Mouse (Mus musculus): ENCODE measurements at regions not wholly inside any gene's neighbourhood (a gene's known extent, or its start where the extent isn't known, plus 50 kb on each side); places are given as distances from the start of the nearest gene placed in this dataset.
A peak's percentile ranks its signal among the peaks of the same experiment; 100 is the strongest.

DNA sequence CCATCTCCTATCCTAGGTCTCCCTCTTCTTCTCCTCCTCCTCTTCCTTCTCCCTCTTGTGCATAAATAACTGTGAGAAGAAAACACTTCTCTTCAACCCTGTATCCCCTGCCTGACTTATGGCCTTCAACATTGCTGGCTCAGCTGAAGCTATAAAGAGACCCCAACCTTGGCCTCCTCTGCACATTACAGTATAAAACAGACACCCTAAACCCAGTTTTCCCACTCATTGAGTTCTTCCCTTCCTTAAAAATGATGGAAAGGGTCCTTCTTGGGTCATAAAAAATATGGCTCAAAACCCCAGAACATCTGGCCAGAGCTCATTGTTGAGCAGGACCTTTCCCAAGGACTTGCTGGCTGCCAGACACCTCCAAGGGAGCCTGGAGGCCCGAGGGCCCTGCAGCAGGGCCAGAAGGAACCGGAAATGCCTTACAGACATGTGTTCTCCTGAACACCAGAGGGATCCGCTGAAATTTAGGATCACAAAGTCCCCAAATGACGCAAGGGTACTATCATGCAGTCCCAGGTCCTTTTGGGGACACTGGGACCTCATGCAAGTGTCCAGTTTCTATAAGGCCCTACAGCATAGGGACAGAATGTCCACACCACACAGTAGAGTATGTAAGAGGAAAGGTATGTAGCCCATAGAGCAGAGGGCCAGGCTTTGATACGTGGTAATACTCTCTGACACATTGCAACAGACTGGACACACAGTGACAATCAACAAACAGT lies 109.9 kb upstream of the Gm14444 start:
- Histone ChIP-seq H3K27ac (replicated peaks) (no peak overlapping the region), H3K36me3 (no peaks in the 10 kb centered on the region), H3K4me2 (replicated peaks) (no peak overlapping the region), H3K4me3 (no peak overlapping the region), H3K4me1 (no peaks in the 10 kb centered on the region), H3K9ac (replicated peaks) (no peak overlapping the region), H3K27me3 (peaks cover 3% of the 10 kb centered on the region; the same call in 1 of the 2 replicates), H3K9me3 (no peaks in the 10 kb centered on the region)
- ATAC-seq (ENCODE audit: low FRiP score, low read depth) = no peak
- WGBS = 84% methylated on average over 5 of the region's 5 CpGs

DNA sequence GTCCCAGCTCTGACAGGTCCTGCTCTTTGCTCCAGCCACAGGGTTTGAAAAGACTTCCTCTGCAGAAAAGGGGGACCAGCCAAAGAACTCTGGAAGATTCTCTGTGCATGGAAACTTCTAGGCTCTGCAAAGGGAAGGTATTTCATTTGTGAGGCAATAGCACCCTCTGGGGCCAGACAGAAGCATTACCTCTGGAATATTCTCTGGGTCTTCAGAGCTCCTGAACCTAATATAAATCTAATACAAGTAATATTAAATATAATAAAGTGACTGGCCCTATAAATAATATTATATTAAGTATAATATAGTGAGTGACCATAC lies 109.4 kb upstream of the Gm14444 start:
- H3K27me3 ChIP-seq = peaks cover 3% of the 10 kb centered on the region; the same call in 1 of the 2 replicates
- no peak for ATAC-seq (ENCODE audit: low FRiP score, low read depth)
- no peaks in the 10 kb centered on the region for H3K9me3 ChIP-seq
- no peak overlapping the region for H3K4me3 ChIP-seq
- H3K4me1 ChIP-seq = no peaks in the 10 kb centered on the region
- no peaks in the 10 kb centered on the region for H3K36me3 ChIP-seq
- no peak overlapping the region for H3K27ac ChIP-seq (replicated peaks)
- H3K9ac ChIP-seq (replicated peaks) = no peak overlapping the region
- H3K4me2 ChIP-seq (replicated peaks) = no peak overlapping the region

DNA sequence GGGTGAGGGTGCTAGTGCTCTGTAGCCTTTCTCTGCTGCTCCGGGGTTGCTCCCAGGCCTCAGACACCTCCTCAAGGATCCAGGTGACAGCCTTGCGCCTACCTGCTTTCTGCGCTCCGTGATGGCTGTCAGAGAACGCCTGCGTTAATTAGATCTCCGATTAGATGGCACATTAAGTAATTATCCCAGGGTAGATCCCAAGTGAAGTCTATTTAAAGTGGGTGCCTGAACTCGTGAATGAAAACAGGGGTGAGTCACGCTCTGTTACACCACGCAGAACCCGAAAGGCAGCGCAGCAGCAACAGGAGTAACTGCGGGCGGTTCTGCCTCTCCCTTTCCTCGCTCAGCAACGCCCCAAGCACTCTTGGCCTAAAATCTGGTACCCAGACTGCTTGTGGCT lies 108.2 kb upstream of the Gm14444 start:
- Histone ChIP-seq H3K4me2 (replicated peaks) (no peak overlapping the region), H3K36me3 (no peaks in the 10 kb centered on the region), H3K4me3 (no peak overlapping the region), H3K9me3 (no peaks in the 10 kb centered on the region), H3K9ac (replicated peaks) (no peak overlapping the region), H3K27ac (replicated peaks) (no peak overlapping the region), H3K27me3 (peaks cover 3% of the 10 kb centered on the region; the same call in 1 of the 2 replicates), H3K4me1 (no peaks in the 10 kb centered on the region)
- no peak for ATAC-seq (ENCODE audit: low FRiP score, low read depth)
- 85% methylated on average over 16 of the region's 16 CpGs for WGBS

DNA sequence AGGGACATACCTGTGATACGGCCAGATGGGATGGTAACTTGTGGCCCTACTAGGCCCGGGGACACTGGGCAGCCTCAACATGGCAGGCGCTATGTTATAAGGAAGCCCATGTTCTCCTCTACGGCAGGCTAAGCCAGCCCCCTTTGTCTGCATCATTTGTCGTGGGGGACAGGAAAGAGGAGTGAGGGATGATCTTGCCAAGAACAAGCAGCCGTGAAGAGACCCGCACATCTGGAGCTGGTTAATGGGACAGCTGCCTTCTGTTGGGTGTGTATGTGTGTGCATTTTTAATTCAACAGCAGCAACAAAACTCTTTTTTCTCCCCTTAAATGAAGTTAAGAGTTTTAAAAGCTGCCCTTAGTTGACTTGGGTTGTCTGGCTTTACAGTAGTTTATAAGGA lies 106.4 kb upstream of the Gm14444 start:
- no peaks in the 10 kb centered on the region for H3K9me3 ChIP-seq
- no peak for ATAC-seq (ENCODE audit: low FRiP score, low read depth)
- no peak overlapping the region for H3K9ac ChIP-seq (replicated peaks)
- no peaks in the 10 kb centered on the region for H3K4me1 ChIP-seq
- no peak overlapping the region for H3K4me2 ChIP-seq (replicated peaks)
- 83% methylated on average over 7 of the region's 7 CpGs for WGBS
- peaks cover 3% of the 10 kb centered on the region; the same call in 1 of the 2 replicates for H3K27me3 ChIP-seq
- no peak overlapping the region for H3K27ac ChIP-seq (replicated peaks)
- no peaks in the 10 kb centered on the region for H3K36me3 ChIP-seq
- no peak overlapping the region for H3K4me3 ChIP-seq

DNA sequence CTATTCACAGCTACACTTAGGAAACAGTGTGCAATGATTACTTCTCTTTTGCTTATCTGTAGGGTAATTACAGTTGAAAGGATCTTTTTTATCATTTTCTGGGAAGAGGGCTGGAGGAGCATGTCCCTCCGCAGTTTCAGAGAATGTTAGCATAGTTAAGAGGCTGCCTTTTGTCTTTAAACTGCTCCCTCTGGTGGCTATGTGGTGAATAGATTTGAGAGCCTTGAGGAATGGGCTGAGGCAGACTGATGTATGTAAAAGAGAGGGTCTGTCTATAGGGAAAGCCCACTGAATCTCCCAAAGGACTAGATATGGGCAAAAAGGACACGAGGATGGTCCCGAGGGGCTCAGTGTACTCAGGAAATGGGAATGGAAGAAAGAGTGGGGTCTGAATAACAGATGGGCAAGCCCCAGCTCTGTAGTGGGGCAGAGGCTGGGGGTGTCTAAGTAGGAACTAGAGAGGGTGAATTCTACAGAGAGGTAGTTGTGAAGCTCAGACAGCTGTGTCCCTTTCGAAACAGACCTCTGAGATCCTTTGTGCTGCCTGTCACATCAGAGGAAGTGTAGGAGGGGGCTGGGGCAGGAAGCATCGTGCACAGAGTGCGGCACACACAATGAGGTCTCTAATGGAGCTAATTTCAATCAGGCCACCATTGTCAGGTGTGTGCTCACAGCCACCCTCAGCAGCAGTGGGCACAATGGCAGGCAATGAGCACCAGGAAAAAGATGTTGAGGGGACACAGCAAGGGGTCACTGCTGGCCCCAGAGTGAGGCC lies 104.0 kb upstream of the Gm14444 start:
- no peak overlapping the region for H3K4me2 ChIP-seq (replicated peaks)
- no peaks in the 10 kb centered on the region for H3K4me1 ChIP-seq
- H3K9me3 ChIP-seq = no peaks in the 10 kb centered on the region
- 53% methylated on average over 6 of the region's 6 CpGs for WGBS
- no peaks in the 10 kb centered on the region; the same call in 1 of the 2 replicates for H3K27me3 ChIP-seq
- no peak overlapping the region for H3K4me3 ChIP-seq
- no peaks in the 10 kb centered on the region for H3K36me3 ChIP-seq
- ATAC-seq (ENCODE audit: low FRiP score, low read depth) = peak; percentile 82
- H3K27ac ChIP-seq (replicated peaks) = no peak overlapping the region
- no peak overlapping the region; the same call in 1 of the 2 replicates for H3K9ac ChIP-seq (replicated peaks)

DNA sequence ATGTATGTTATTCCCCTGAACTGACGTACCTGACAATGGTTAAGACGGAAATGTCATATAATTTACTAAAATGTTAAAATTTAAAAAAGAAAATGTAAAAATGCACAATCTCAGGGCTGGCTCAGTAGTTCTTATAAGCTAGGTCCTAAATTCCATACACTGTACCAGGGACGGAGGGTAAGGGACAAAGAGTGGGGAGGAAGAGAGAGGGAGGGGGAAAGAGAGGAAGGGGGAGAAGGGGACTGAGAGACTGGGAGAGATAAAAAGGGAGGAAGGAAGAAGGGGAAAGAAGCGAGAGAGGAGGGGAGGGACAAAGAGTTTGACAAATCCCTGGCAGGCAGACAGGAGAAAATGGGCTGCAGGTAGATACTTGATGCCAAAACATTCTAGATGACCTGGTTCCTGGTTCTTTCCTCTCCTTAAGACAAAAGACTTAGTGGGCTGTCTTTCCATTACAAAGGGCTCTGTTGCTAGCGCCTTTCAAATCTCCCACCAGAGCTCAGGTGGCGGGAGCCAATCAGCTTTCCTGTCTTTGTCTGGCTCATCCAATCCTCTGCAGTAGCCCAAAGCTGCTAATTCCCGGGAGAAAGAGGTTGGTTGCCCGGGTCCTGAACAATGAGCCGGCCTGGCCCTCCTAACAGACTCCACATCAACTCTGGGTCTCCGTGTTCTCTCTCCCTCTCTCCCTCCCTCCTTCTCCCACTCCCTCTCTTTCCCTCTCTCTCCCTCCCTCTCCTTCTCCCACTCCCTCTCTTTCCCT lies 92.7 kb upstream of the Gm14444 start:
- Histone ChIP-seq H3K27me3 (no peaks in the 10 kb centered on the region), H3K27ac (replicated peaks) (peak overlapping the region; percentile 90), H3K9me3 (no peaks in the 10 kb centered on the region), H3K4me2 (replicated peaks) (peak overlapping the region; percentile 46), H3K36me3 (no peaks in the 10 kb centered on the region), H3K9ac (replicated peaks) (peak overlapping the region; percentile 40; the same call in 1 of the 2 replicates), H3K4me3 (peak overlapping the region; percentile 9), H3K4me1 (peaks cover 27% of the 10 kb centered on the region)
- WGBS = 9% methylated on average over 10 of the region's 10 CpGs
- ATAC-seq (ENCODE audit: low FRiP score, low read depth) = peak; percentile 97

DNA sequence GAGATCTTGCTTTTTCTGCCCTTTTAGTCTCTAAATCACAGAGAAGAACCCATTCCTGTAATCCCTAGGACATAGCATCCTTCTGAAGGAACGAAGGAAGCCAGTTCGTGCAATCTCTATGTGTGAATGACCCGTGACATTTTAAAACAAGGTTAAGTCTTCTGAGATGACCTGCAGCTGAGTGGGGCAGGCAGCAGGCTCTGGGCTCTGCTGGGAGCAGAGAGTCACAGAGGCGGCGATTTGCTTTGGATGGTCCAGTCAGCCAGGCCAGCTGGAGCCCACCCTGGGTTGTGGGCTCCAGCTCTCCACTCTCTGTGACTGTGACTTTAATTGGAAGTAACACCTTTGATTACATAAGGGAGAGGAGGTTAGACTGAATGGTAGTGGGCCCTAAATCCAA lies 92.1 kb upstream of the Gm14444 start:
- peak; percentile 78 for ATAC-seq (ENCODE audit: low FRiP score, low read depth)
- 4% methylated on average over 5 of the region's 5 CpGs for WGBS
- no peaks in the 10 kb centered on the region for H3K9me3 ChIP-seq
- peak overlapping the region; percentile 90 for H3K27ac ChIP-seq (replicated peaks)
- peaks cover 27% of the 10 kb centered on the region for H3K4me1 ChIP-seq
- H3K9ac ChIP-seq (replicated peaks) = peak overlapping the region; percentile 40; the same call in 1 of the 2 replicates
- H3K27me3 ChIP-seq = no peaks in the 10 kb centered on the region
- H3K4me3 ChIP-seq = no peak overlapping the region; the same call in 1 of the 2 replicates
- no peaks in the 10 kb centered on the region for H3K36me3 ChIP-seq
- peak overlapping the region; percentile 46 for H3K4me2 ChIP-seq (replicated peaks)

DNA sequence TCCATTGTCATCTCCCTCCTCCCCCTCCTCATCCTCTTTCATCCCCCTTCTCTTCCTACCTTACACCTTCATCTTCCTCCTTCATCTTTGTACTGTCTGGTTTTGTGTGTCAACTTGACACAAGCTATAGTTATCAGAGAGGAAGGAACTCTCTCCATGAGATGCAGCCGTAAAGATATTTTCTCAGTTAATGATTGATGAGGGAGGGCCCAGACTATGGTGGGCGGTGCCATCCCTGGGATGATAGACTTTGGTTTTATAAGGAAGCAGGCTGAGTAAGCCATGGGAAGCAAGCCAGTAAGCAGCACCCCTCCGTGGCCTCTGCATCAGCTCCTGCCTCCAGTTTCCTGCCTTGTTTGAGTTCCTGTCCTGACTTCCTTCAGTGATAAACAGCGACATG lies 87.8 kb upstream of the Gm14444 start:
- no peak for ATAC-seq (ENCODE audit: low FRiP score, low read depth)
- Histone ChIP-seq H3K36me3 (no peaks in the 10 kb centered on the region), H3K9me3 (no peaks in the 10 kb centered on the region), H3K4me2 (replicated peaks) (no peak overlapping the region), H3K27me3 (no peaks in the 10 kb centered on the region), H3K4me3 (no peak overlapping the region), H3K27ac (replicated peaks) (no peak overlapping the region), H3K9ac (replicated peaks) (no peak overlapping the region), H3K4me1 (peaks cover 22% of the 10 kb centered on the region)
- 82% methylated on average over 4 of the region's 4 CpGs for WGBS

DNA sequence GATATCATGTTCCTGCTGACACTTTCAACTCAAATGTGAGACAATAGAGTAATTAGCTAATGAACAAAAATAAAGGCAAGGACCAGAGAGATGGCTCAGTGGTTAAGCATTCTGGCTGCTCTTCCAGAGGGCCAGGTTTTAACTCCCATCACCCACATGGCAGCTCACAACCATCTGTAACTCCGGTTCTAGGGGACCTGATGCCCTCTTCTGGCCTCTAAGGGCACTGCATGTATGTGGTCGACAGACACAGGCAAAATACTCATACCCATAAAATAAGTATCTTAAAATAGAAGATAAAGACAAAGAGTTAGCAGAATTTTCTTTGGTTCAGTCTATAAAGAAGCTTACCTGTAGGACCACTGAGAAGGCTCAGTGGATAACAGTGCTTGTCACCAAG lies 80.3 kb upstream of the Gm14444 start:
- H3K4me3 ChIP-seq = no peak overlapping the region
- H3K4me2 ChIP-seq (replicated peaks) = no peak overlapping the region
- H3K27ac ChIP-seq (replicated peaks) = no peak overlapping the region
- H3K27me3 ChIP-seq = no peaks in the 10 kb centered on the region
- H3K4me1 ChIP-seq = no peaks in the 10 kb centered on the region
- no peaks in the 10 kb centered on the region for H3K9me3 ChIP-seq
- no peaks in the 10 kb centered on the region for H3K36me3 ChIP-seq
- ATAC-seq (ENCODE audit: low FRiP score, low read depth) = no peak
- WGBS = 76% methylated on average over 2 of the region's 2 CpGs
- H3K9ac ChIP-seq (replicated peaks) = no peak overlapping the region

DNA sequence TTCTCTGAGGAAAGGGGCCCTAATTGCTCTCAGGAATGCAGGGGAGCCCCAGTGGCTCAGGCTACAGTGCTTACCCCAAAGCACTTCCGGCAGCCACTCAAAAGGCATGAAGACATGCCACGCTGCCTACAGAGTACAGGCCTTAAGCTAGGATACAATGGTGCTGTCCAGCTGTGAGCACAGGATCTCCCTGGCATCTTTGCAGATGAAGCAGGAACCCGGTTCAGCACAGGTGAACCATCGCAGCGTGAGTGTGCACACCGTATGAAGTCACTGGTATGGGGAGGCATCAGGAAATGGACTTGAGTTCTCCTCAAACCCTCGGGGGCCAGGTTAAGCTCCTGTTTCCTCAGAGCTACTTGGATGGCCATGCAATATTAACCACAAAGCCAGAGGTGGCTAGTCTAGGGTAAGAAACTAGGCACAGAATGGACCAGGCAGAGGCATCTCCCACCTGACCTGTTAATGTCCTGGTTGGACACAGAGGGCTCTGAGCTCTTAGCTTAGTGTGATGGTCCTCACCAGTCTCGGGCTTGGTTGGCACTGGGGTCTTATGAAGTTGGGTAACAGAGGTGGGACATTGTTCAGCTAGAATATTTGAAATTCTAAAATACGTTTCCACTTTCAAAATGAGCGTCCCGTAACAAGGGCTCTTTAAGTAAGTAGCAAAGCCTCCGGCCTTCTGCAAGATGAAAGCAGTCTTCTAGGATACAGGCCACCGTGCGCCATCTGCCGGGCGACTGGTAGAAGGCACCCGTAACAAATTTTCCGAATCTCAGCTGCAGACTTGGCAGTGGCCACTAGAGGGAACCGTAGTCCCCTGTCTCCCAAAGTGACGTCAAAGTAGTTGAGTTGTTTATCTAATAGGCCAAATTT lies 77.7 kb upstream of the Gm14444 start:
- Histone ChIP-seq H3K9me3 (no peaks in the 10 kb centered on the region), H3K4me1 (no peaks in the 10 kb centered on the region), H3K9ac (replicated peaks) (no peak overlapping the region), H3K4me3 (no peak overlapping the region), H3K27me3 (no peaks in the 10 kb centered on the region), H3K4me2 (replicated peaks) (no peak overlapping the region), H3K36me3 (no peaks in the 10 kb centered on the region), H3K27ac (replicated peaks) (no peak overlapping the region)
- peak; percentile 69 for ATAC-seq (ENCODE audit: low FRiP score, low read depth)
- 37% methylated on average over 20 of the region's 20 CpGs for WGBS

DNA sequence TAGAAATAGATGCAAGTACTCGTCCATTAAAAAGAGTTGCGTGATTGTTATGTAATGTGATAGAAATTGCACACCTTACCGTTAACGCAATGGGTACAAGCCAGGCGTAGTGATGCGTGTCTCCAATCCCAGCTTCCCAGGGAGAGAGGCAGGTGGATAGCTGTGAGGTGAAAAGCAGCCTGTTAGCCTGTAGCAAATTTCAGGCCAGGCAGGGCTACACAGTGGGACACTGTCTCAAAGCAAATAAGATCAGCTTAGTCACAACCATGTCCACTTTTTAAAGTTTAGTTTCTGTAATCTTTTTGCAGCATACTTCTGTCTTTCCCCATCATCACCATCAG lies 77.1 kb upstream of the Gm14444 start:
- no peaks in the 10 kb centered on the region for H3K9me3 ChIP-seq
- H3K9ac ChIP-seq (replicated peaks) = no peak overlapping the region
- 11% methylated on average over 6 of the region's 6 CpGs for WGBS
- no peak overlapping the region for H3K4me2 ChIP-seq (replicated peaks)
- H3K36me3 ChIP-seq = no peaks in the 10 kb centered on the region
- no peaks in the 10 kb centered on the region for H3K4me1 ChIP-seq
- H3K4me3 ChIP-seq = no peak overlapping the region
- no peak overlapping the region for H3K27ac ChIP-seq (replicated peaks)
- peak; percentile 82 for ATAC-seq (ENCODE audit: low FRiP score, low read depth)
- H3K27me3 ChIP-seq = no peaks in the 10 kb centered on the region
